Mouse (Mus musculus) retina, adult 2 months (tissue): Measurements from ENCODE around the gene Med15.
A peak's percentile ranks its signal among the peaks of the same experiment; 100 is the strongest.

Experiments used
- DNase-seq: peaks from one replicate; pipeline ENCODE4 v3.0.0-alpha.2; 2012; ENCODE audit warnings: low read depth, low spot score

Gene Med15

DNA sequence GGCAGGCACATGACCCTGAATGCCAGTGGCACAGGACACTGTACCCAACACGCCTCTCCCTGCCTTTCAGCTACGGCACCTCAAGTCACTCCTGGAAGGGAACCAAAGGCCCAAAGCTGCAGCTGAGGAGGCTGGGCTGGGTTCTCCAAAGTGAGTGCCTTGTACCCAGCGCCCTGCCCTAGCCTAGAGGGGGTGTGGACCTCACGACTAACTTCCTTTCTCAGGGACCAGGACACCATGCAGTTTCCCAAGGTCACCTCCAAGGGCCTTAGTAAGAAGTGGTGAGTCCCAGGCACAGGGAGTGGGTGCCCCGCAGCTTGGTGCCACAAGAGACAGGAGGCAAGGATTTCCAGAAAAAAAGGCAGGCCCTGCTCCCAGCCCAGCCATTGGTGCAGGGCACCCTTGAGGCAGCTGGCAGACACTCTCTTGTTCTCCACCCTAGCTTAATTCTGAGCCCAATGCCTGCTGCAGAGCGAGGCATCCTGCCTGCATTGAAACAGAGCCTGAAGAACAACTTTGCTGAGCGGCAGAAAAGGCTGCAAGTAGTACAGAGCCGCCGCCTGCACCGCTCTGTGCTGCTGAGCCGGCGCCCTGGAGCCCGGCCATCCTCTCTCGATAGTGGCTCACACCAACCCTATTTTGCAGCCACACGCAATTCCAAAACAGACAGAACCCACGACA is 82.6 kb downstream of the Med15 start:
- no peak for DNase-seq

- DNase-seq, result no peak
Measured at GRCm38 (mm10) chr16:17647566-17648340, 84.9 kb downstream of the Med15 start.

DNA sequence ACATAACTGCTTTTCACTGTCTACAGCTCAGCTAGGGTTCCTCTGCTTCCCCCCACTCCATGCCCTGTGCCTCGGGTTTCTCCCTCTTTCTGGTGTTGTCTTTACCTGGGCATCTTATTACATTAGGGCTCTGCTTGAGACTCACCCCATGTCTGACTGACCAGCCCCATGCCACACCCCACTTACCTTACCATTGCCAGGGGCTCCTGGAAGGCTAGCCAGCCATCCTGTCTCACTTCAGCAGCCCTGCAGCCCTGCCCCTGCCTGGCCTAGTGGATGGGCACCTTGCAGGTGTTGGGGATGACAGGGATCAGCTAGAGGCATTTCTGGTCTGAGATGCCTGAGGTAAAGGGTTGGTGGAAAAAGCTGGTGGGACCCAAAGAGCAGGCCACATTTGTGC is 85.5 kb downstream of the Med15 start:
- DNase-seq, result no peak

GRCm38 (mm10) chr16:17646310-17647114 is 86.2 kb downstream of the Med15 start, which contains the start of gene Ccdc74a:
Ccdc74a (plus strand) TSS chr16:17646470.
- peak; percentile 32 for DNase-seq

- no peak for DNase-seq
Measured at GRCm38 (mm10) chr16:17643437-17643990, 89.2 kb downstream of the Med15 start.

GRCm38 (mm10) chr16:17642311-17642710 is 90.4 kb downstream of the Med15 start:
- no peak for DNase-seq

GRCm38 (mm10) chr16:17641301-17641700 is 91.4 kb downstream of the Med15 start:
- no peak for DNase-seq

DNA sequence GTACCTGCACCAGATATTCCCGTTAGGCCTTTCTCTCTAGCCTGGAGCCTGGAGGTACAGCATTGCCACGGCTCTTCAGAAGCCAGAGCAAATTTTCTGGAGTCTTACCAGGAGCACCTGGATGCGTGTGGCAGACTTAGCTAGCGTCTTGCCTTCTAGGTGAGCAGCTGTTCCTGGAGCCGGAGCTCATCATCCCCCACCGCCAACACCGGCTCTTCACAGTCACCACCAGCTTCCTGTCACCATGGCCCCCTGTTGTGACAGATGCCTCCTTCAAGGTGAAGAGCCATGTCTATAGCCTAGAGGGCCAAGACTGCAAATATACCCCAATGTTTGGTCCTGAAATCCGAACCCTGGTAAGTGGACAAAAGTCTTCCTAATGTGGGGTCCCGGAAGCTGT is 92.0 kb downstream of the Med15 start:
- no peak for DNase-seq

DNA sequence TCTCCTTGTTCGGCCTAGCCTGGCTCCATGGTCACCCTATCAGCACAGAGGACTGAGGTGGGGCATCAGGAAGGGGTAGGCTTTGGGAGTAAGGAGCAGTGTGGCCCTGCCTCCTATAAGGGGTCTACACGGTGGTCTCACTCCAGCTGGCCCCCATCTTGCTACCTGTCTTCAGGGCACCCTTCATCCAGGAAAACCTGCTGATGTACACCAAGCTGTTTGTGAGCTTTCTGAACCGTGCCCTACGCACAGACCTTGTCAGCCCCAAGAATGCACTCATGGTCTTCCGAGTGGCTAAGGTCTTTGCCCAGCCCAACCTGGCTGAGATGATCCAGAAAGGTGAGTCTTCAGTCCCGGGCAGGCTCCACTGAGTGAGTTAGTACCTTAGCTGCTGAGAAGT is 92.7 kb downstream of the Med15 start:
- no peak for DNase-seq

DNA sequence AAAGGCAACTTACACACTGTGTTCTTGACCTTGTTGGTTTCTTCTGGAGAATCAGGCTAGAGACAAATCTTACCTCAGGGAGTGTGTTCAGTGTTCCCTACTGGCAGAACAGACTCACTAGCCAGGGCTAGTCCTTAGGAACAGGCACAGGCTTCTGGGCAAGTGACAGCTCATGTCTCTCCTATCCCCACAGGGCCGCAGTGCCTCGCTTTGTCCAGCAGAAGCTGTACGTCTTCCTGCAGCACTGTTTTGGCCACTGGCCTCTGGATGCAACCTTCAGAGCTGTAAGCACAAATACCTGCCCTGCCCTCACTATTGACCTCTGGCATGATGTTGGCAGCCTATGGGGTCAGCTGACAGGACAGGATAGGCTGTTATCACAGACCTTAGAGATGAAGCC is 93.6 kb downstream of the Med15 start:
- no peak for DNase-seq

- no peak for DNase-seq
Measured at GRCm38 (mm10) chr16:17638036-17638628, 94.6 kb downstream of the Med15 start.

DNA sequence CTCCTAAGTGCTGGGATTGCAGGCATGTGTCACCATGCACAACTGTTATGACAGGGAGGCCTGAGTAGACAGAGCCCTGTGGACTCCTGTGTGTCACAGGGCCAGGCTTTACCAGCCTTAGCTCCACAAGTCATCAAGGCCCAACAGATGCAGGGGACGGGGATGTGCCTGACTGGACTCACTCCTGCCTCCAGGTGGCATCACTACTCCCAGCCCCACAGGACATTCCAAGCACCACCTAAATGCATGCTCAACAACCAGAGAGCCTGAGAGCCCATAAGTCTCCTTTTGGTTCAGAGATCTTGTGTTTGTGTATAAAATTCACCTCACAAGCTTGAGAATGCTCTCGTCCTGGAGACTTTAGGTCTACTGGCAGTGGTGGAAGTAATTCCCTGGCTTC is 95.1 kb downstream of the Med15 start:
- DNase-seq, result no peak

GRCm38 (mm10) chr16:17636904-17637303 is 95.8 kb downstream of the Med15 start:
- no peak for DNase-seq

GRCm38 (mm10) chr16:17633481-17634181 is 99.1 kb downstream of the Med15 start:
- DNase-seq, result no peak

- no peak for DNase-seq
Measured at GRCm38 (mm10) chr16:17632580-17632979, 100.1 kb downstream of the Med15 start.

DNA sequence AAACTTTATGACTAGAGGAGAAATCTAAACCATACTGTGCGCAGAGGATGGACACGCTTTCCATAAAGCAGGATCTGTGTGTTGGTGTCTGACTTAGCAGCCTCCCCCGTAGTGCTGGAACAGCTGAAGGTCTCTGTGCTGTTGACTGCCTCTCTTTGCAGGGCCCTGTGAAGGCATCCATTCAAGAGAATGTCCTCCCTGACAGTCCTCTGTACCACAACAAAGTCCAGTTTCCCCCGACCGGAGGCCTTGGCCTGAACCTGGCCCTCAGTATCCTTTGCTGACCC is 106.5 kb downstream of the Med15 start:
- no peak for DNase-seq

- no peak for DNase-seq
Measured at GRCm38 (mm10) chr16:17625488-17626268, 107.0 kb downstream of the Med15 start.

- DNase-seq, result no peak
Measured at GRCm38 (mm10) chr16:17621936-17622335, 110.8 kb downstream of the Med15 start.

GRCm38 (mm10) chr16:17619198-17620105 is 113.2 kb downstream of the Med15 start, which contains the start of gene Smpd4:
Smpd4 (plus strand) TSS chr16:17619354.
- peak; percentile 77 for DNase-seq
